Mouse (Mus musculus) midbrain, postnatal 0 days (tissue): ENCODE data around the gene Jazf1. TPM values are rescaled to one million over a fixed set of nuclear protein-coding genes. Genes with fewer than 3 reads are reported as not detected.

Source experiments
- ATAC-seq: fragments of 200-750 bp; cut with Nextera tagmentation; 2 replicates; pipeline ENCODE4 v1.8.0; 2017; ENCODE audit warnings: moderate number of reproducible peaks, mild to moderate bottlenecking, moderate TSS enrichment, moderate library complexity; ENCODE audit not compliant: low FRiP score
- DNase-seq: peaks from one replicate; pipeline ENCODE4 v3.0.0-alpha.2; 2015; ENCODE audit warnings: low spot score
- H3K27ac ChIP-seq: fragments of 300-500 bp; sonication (generic); 2 replicates; pipeline ENCODE4 v1.5.1; 2014; ENCODE audit warnings: low read depth, mild to moderate bottlenecking, low read length, mixed read lengths
- H3K27me3 ChIP-seq: fragments of 300-500 bp; sonication (generic); 2 replicates; pipeline ENCODE4 v1.6.1; 2014; ENCODE audit warnings: low read length, control low read depth, mixed read lengths; ENCODE audit not compliant: insufficient read depth
- H3K36me3 ChIP-seq: fragments of 300-500 bp; sonication (generic); 2 replicates; pipeline ENCODE4 v1.6.1; 2014; ENCODE audit warnings: low read length, control low read depth, mixed read lengths; ENCODE audit not compliant: insufficient read depth
- H3K4me1 ChIP-seq: fragments of 300-500 bp; sonication (generic); 2 replicates; pipeline ENCODE4 v1.6.1; 2014; ENCODE audit warnings: mild to moderate bottlenecking, control low read depth, antibody characterized with exemption, low read length, mixed read lengths; ENCODE audit not compliant: insufficient read depth
- H3K4me2 ChIP-seq: fragments of 300-500 bp; sonication (generic); 2 replicates; pipeline ENCODE4 v1.6.1; 2014; ENCODE audit warnings: low read depth, mild to moderate bottlenecking, low read length, mixed read lengths; ENCODE audit not compliant: poor library complexity, severe bottlenecking
- H3K4me3 ChIP-seq: fragments of 300-500 bp; sonication (generic); 2 replicates; pipeline ENCODE4 v1.5.1; 2014; ENCODE audit warnings: low read depth, mild to moderate bottlenecking, low read length, moderate library complexity
- H3K9ac ChIP-seq: fragments of 300-500 bp; sonication (generic); replicated peaks from 2 replicates; pipeline ENCODE4 v1.6.1; 2014; ENCODE audit warnings: mild to moderate bottlenecking, low read length, moderate library complexity, mixed read lengths; ENCODE audit not compliant: poor library complexity, severe bottlenecking
- H3K9me3 ChIP-seq: fragments of 300-500 bp; sonication (generic); 2 replicates; pipeline ENCODE4 v1.6.1; 2016; ENCODE audit warnings: low read length, control low read depth
- CTCF ChIP-seq: IDR thresholded peaks from 2 replicates; pipeline ENCODE4 v1.5.1; 2016; ENCODE audit warnings: antibody characterized with exemption, mild to moderate bottlenecking
- WGBS: fragments of 180-500 bp; shearing (Covaris S2); extraction: QIAGEN DNeasy Blood & Tissue Kit; methylation state at CpG from one replicate; pipeline ENCODE4 v1.1.7; 2014; 5-methylcytosine and 5-hydroxymethylcytosine counted together
- polyA plus RNA-seq: library from polyadenylated mRNA; unstranded; fragments of >200 nt; fragmentation: Nextera tagmentation; extraction: Ambion mirVana; gene quantifications from 2 replicates; pipeline ENCODE4 v1.2.1, GENCODE M21; 2015
- total RNA-seq: library from RNA; depleted of rRNA; stranded (reverse); fragments of >200 nt; gene quantifications from 2 replicates; pipeline ENCODE4 v1.2.3, GENCODE M21; 2014

The Jazf1 gene
- total and polyA plus RNA-seq, 2 experiments from 2014 or later = 44.4 to 79.7 TPM

DNA sequence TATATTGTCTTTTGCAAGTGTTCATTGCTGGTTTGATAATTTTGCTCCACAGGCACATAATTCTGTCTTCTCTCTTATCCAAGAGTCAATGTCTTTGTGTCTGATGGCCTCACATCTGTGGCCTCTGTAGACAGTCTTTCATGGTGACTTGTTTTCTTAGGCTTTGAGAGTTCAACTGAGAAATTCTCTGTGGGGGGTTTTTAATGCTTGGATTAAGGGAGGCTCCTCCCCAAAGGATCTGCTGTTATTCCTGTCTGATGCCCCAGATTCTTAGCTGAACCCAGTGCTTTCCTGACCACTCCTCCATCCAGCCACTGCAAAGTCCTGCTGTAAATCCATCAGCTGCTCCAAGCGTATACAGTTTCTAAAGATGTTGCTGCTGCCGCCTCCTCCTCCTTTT is 112.3 kb downstream of the Jazf1 start:
- no peak overlapping the region for H3K27ac ChIP-seq

DNA sequence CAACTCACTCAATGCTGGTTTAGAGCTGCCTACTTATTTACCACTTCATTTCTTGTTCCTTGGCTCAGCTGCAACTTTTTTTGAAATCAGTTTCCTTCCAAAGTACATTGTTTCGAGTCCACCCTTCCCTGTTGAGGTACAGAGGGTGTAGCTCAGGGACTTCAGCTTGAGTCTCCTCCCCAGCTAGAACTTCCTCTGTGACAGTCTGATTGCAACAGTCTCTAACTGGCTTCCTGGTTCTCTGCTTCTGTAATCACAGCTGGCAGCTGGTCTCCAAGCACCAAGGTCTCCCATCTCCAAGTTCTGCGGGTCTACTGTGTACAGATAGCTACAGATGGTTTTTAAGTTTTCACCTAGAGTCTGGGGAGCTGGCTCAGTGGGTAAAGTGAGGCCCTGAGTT is 113.1 kb downstream of the Jazf1 start:
- Histone ChIP-seq H3K36me3 (no peaks in the 10 kb centered on the region), H3K4me1 (0 out of 2 replicates have a peak, but pooled peaks cover 8% of the 10 kb centered on the region), H3K9ac (no peak overlapping the region), H3K4me3 (no peak overlapping the region), H3K27me3 (no peaks in the 10 kb centered on the region), H3K4me2 (no peak overlapping the region), H3K27ac (no peak overlapping the region), H3K9me3 (no peaks in the 10 kb centered on the region)
- DNase-seq (no peak), ATAC-seq (no peak)
- 89% methylated on average over 2 of the region's 2 CpGs for WGBS
- TF ChIP-seq CTCF = no peak

More for the DNA sequence above, 112.3 kb downstream of the Jazf1 start:
- H3K4me2 ChIP-seq = no peak overlapping the region
- H3K4me3 ChIP-seq = no peak overlapping the region
- ATAC-seq (no peak), DNase-seq (no peak)
- no peaks in the 10 kb centered on the region for H3K9me3 ChIP-seq
- H3K27me3 ChIP-seq = no peaks in the 10 kb centered on the region
- no peaks in the 10 kb centered on the region for H3K36me3 ChIP-seq
- H3K9ac ChIP-seq = no peak overlapping the region
- WGBS = 82% methylated on average over 2 of the region's 2 CpGs
- 0 out of 2 replicates have a peak, but pooled peaks cover 8% of the 10 kb centered on the region for H3K4me1 ChIP-seq
- TF ChIP-seq CTCF = no peak

- 93% methylated on average over 3 of the region's 3 CpGs for WGBS
- H3K4me3 ChIP-seq = no peak overlapping the region
- DNase-seq = no peak
- no peaks in the 10 kb centered on the region for H3K27me3 ChIP-seq
- 0 out of 2 replicates have a peak, but pooled peaks cover 8% of the 10 kb centered on the region for H3K4me1 ChIP-seq
- no peak for ATAC-seq
- no peak overlapping the region for H3K9ac ChIP-seq
- no peak for TF ChIP-seq CTCF
- no peak overlapping the region for H3K4me2 ChIP-seq
- no peak overlapping the region for H3K27ac ChIP-seq
- no peaks in the 10 kb centered on the region for H3K9me3 ChIP-seq
- no peaks in the 10 kb centered on the region for H3K36me3 ChIP-seq
Measured at GRCm38 (mm10) chr6:52954861-52955260, 113.6 kb downstream of the Jazf1 start.

GRCm38 (mm10) chr6:52954441-52954840 is 114.0 kb downstream of the Jazf1 start:
- no peak for ATAC-seq
- Histone ChIP-seq H3K9me3 (no peaks in the 10 kb centered on the region), H3K4me3 (no peak overlapping the region), H3K27me3 (no peaks in the 10 kb centered on the region), H3K9ac (no peak overlapping the region), H3K4me2 (no peak overlapping the region), H3K27ac (no peak overlapping the region), H3K4me1 (0 out of 2 replicates have a peak, but pooled peaks cover 8% of the 10 kb centered on the region), H3K36me3 (no peaks in the 10 kb centered on the region)
- 81% methylated on average over 9 of the region's 9 CpGs for WGBS
- peak; percentile 38 for DNase-seq
- no peak for TF ChIP-seq CTCF

GRCm38 (mm10) chr6:52952526-52952900 is 115.9 kb downstream of the Jazf1 start:
- H3K27me3 ChIP-seq = no peaks in the 10 kb centered on the region
- H3K36me3 ChIP-seq = no peaks in the 10 kb centered on the region
- H3K9me3 ChIP-seq = no peaks in the 10 kb centered on the region
- H3K4me3 ChIP-seq = no peak overlapping the region
- WGBS = 24% methylated on average over 8 of the region's 8 CpGs
- 0 out of 2 replicates have a peak, but pooled peaks cover 8% of the 10 kb centered on the region for H3K4me1 ChIP-seq
- no peak overlapping the region for H3K4me2 ChIP-seq
- DNase-seq = peak; percentile 60
- ATAC-seq = no peak
- TF ChIP-seq CTCF = peak; percentile 52
- no peak overlapping the region for H3K9ac ChIP-seq
- H3K27ac ChIP-seq = no peak overlapping the region

- H3K9ac ChIP-seq = no peak overlapping the region
- H3K4me1 ChIP-seq = 0 out of 2 replicates have a peak, but pooled peaks cover 8% of the 10 kb centered on the region
- ATAC-seq = no peak
- H3K27ac ChIP-seq = no peak overlapping the region
- H3K4me3 ChIP-seq = no peak overlapping the region
- DNase-seq = peak; percentile 32
- H3K27me3 ChIP-seq = no peaks in the 10 kb centered on the region
- no peaks in the 10 kb centered on the region for H3K36me3 ChIP-seq
- no peak overlapping the region for H3K4me2 ChIP-seq
- no peak for TF ChIP-seq CTCF
- WGBS = 87% methylated on average over 7 of the region's 7 CpGs
- H3K9me3 ChIP-seq = no peaks in the 10 kb centered on the region
Measured at GRCm38 (mm10) chr6:52951871-52952525, 116.4 kb downstream of the Jazf1 start.
